Mouse (Mus musculus): ENCODE measurements around the gene Wnt1. TPM values are rescaled to one million over a fixed set of nuclear protein-coding genes. Genes with fewer than 3 reads are reported as not detected.

Wnt1 gene
- polyA plus RNA-seq, 1 experiment from 2014 or later, result not detected

DNA sequence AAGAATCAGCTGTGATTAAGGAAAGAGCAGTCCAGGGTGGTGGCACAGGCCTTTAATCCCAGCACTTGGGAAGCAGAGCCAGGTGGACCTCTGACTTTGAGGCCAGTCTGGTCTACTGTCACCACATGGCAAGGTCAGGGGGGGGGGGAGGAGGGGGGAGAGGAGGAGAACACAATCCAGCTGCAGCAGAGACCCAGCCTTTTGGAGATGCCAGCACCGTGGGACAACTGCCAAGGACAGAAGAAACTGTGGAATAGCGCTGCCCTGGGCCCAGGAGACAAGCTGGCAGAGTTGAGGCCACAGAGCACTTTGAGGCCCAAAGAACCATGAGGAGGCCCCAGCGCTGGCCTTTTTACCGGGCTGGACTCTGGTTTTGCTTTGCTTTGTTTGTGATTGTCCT is 23.7 kb upstream of the Wnt1 start:
- H3K27me3 ChIP-seq, result peaks cover 50% of the 10 kb centered on the region
- H3K4me2 ChIP-seq (replicated peaks), result no peak overlapping the region
- no peaks in the 10 kb centered on the region for H3K9me3 ChIP-seq
- WGBS, result 66% methylated on average over 4 of the region's 4 CpGs
- no peak overlapping the region for H3K27ac ChIP-seq
- H3K4me3 ChIP-seq, result no peak overlapping the region
- no peak overlapping the region for H3K9ac ChIP-seq
- H3K4me1 ChIP-seq, result peaks cover 21% of the 10 kb centered on the region
- 0 out of 2 replicates have a peak, but pooled peaks cover 3% of the 10 kb centered on the region for H3K36me3 ChIP-seq
- no peak for ATAC-seq (ENCODE audit: low FRiP score, low read depth)

DNA sequence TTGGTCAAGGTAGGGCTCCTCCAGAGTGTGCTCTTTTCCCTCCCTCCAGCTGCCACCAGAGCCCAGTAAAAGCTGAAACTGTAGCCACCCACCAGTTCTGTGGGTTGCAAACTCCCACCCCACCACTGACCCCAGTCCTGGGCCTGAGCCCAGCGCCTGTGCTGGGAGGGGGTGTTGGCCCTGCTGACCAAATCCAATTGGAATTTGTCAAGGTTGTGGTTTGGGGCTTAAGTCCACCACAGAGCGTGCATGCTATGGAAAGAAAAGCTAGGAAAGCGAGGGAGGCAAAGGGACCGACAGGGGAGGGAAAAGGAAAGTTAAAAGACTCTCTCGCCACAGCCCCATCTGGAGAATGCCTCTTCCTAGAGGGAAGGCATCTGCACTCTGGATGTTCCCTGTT is 21.4 kb upstream of the Wnt1 start:
- Histone ChIP-seq H3K4me1 (peaks cover 21% of the 10 kb centered on the region), H3K36me3 (no peaks in the 10 kb centered on the region), H3K4me3 (no peak overlapping the region), H3K27ac (no peak overlapping the region), H3K9me3 (no peaks in the 10 kb centered on the region), H3K4me2 (replicated peaks) (no peak overlapping the region), H3K9ac (no peak overlapping the region), H3K27me3 (peaks cover 73% of the 10 kb centered on the region)
- 9% methylated on average over 5 of the region's 5 CpGs for WGBS
- ATAC-seq (ENCODE audit: low FRiP score, low read depth), result no peak

DNA sequence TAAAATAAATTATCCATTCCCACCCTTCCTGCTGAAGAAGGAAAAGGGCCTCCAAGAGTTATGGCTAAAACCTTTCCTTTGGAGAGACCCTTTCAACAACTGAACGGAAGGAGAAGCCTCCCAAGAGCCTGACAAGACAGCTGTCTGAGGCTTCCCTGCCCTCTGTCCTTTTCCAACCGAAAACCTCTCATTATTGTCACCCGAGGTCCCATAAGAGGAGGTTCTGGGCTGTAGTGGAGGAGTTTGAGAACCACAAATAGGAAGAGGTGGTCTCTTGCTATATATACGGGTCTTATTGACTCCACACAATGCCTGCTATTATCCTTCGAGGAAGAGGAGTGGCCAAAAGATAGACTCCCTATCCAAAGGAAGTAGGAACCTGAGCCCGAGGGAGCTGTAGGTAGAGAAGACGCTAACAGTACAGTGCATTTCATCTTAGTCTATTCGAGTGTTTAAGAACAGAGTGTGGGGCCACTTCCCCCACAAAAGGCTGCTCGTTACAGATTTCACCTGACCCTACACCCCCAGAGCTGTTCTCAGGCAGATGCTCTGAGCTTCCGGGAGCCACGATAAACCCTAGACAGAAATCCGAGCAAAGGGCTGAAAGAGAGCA is 17.7 kb upstream of the Wnt1 start:
- peak overlapping the region; percentile 39 for H3K4me3 ChIP-seq
- peak overlapping the region; percentile 54 for H3K9ac ChIP-seq
- H3K27me3 ChIP-seq, result peaks cover 92% of the 10 kb centered on the region
- ATAC-seq (ENCODE audit: low FRiP score, low read depth), result no peak
- peak overlapping the region; percentile 60 for H3K4me2 ChIP-seq (replicated peaks)
- no peak overlapping the region for H3K27ac ChIP-seq
- 7% methylated on average over 12 of the region's 12 CpGs for WGBS
- H3K4me1 ChIP-seq, result peaks cover 39% of the 10 kb centered on the region
- no peaks in the 10 kb centered on the region for H3K36me3 ChIP-seq
- no peaks in the 10 kb centered on the region for H3K9me3 ChIP-seq

DNA sequence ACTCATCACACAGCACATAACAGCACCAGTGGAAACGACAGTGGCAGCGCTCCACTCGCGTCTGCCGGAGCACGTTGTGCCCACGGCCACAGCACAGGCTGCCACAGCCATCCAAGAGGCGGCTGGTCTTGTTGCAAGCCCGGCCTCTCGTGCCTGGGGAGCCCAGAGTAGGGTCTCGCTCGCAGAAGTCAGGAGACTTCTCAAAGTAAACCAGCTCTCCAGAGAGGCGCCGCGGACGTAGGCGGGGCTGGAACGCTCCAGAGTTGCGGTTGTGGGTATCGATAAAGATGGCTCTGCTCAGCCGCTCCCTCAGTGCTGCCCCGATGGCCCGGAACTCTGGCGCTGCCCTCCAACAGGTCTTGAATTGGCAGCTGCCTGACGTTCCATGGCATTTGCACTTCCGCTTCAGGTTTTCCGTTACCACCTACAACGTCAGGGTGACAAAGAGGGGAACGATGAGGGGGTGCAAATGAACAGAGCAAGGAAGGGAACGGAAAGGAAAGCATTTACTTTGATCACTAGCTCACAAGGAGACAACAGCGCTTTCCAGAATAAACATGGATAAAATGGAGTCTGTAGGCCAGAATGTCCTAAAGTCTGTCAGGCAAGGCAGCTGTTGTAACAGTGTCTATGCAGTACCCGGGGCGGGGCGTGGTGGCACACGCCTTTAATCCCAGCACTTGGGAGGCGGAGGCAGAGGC is 17.0 kb upstream of the Wnt1 start:
- peak overlapping the region; percentile 54 for H3K9ac ChIP-seq
- 4% methylated on average over 36 of the region's 36 CpGs for WGBS
- H3K4me2 ChIP-seq (replicated peaks), result peak overlapping the region; percentile 60
- H3K36me3 ChIP-seq, result no peaks in the 10 kb centered on the region
- H3K4me1 ChIP-seq, result peaks cover 47% of the 10 kb centered on the region
- peak overlapping the region; percentile 39 for H3K4me3 ChIP-seq
- H3K27ac ChIP-seq, result no peak overlapping the region
- no peak for ATAC-seq (ENCODE audit: low FRiP score, low read depth)
- peaks cover 100% of the 10 kb centered on the region for H3K27me3 ChIP-seq
- H3K9me3 ChIP-seq, result no peaks in the 10 kb centered on the region

DNA sequence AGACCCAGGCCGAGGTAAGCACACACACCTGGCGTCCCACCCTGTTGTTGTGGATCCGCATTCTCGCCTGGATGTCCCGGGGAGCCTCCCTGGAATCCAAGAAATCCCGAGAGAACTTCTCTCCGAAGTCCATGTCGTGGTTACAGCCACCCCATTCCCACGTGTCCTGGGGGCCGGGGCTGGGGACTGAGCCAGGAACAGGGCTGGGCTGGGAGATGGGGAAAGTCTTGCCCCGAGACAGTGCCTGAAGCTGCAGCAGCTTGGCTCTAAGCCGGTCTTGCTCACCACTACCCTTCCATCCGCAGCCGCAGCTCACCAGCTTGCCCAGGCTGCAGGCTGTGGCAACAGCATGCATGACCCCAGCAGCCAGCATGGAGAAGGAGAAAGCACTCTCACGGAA is 15.6 kb upstream of the Wnt1 start:
- H3K36me3 ChIP-seq, result no peaks in the 10 kb centered on the region
- H3K27ac ChIP-seq, result no peak overlapping the region
- no peak overlapping the region for H3K4me3 ChIP-seq
- no peak overlapping the region for H3K9ac ChIP-seq
- no peak for ATAC-seq (ENCODE audit: low FRiP score, low read depth)
- H3K4me1 ChIP-seq, result peaks cover 56% of the 10 kb centered on the region
- 9% methylated on average over 15 of the region's 15 CpGs for WGBS
- peak overlapping the region; percentile 21; the same call in 1 of the 2 replicates for H3K4me2 ChIP-seq (replicated peaks)
- H3K27me3 ChIP-seq, result peaks cover 100% of the 10 kb centered on the region
- H3K9me3 ChIP-seq, result no peaks in the 10 kb centered on the region

DNA sequence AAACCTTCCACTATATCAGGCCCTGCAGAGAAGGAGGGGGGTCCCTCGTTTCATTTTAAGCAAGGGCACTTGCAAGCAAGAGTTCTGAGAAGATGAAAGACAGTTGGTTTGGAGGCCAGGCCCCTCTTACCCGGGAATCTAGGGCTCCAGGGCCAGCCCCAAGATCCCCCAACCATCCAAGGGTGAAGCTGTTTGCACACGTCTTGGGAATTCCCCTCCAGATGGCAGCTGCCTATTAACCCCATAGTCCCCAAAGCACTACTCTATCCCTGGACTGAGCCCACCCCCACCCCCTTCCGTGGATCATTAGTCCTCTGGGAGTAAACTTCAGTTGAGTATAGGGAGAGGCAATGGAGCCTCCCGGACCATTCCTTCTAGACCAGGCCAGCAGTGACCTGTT is 14.1 kb upstream of the Wnt1 start:
- no peak overlapping the region for H3K9ac ChIP-seq
- no peaks in the 10 kb centered on the region for H3K9me3 ChIP-seq
- no peak overlapping the region for H3K27ac ChIP-seq
- 3% methylated on average over 5 of the region's 5 CpGs for WGBS
- peak overlapping the region; percentile 57 for H3K4me2 ChIP-seq (replicated peaks)
- no peaks in the 10 kb centered on the region for H3K36me3 ChIP-seq
- peaks cover 62% of the 10 kb centered on the region for H3K4me1 ChIP-seq
- peaks cover 100% of the 10 kb centered on the region for H3K27me3 ChIP-seq
- H3K4me3 ChIP-seq, result peak overlapping the region; percentile 38
- no peak for ATAC-seq (ENCODE audit: low FRiP score, low read depth)

DNA sequence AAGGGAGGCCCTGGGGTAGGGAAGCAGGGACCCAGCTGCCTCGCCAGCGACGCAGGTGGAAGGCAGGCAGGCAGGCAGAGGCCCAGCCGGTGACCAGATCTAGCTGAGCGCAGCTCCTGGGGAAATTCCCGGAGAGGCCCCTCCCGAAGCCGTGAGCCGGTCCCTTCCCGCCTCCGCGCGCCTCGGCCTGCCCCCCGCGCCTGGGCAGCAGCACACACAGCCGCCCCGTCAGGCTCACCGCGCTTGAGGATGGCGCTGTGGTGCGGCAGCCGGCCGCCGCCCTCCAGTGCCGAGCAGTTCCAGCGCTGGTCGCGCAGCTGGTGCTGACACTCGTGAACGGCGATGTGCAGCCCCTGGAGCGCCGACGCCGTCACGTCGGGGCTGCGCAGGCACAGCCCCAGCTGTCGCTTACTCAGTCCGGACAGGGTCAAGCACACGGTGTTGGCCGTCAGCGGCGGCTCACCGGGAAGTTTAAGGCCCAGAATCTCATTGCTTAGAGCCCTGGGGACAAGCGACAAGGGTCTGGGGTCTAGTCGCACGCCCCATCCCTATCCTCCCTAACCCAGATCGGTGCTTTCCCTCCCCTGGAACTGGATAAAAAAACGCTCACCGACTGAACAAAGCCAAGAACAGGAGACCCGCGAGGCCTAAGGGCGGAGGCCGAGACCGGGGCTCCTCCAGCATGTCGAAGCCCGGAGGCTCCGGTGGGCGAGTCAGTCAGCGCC is 13.2 kb upstream of the Wnt1 start:
- H3K36me3 ChIP-seq, result no peaks in the 10 kb centered on the region
- peaks cover 64% of the 10 kb centered on the region for H3K4me1 ChIP-seq
- peaks cover 100% of the 10 kb centered on the region for H3K27me3 ChIP-seq
- peak overlapping the region; percentile 25 for H3K9ac ChIP-seq
- ATAC-seq (ENCODE audit: low FRiP score, low read depth), result peak; percentile 12; the same call in 1 of the 2 replicates
- no peaks in the 10 kb centered on the region for H3K9me3 ChIP-seq
- WGBS, result 1% methylated on average over 62 of the region's 62 CpGs
- peak overlapping the region; percentile 57 for H3K4me2 ChIP-seq (replicated peaks)
- H3K27ac ChIP-seq, result peak overlapping the region; percentile 69; the same call in 1 of the 2 replicates
- H3K4me3 ChIP-seq, result peak overlapping the region; percentile 38

DNA sequence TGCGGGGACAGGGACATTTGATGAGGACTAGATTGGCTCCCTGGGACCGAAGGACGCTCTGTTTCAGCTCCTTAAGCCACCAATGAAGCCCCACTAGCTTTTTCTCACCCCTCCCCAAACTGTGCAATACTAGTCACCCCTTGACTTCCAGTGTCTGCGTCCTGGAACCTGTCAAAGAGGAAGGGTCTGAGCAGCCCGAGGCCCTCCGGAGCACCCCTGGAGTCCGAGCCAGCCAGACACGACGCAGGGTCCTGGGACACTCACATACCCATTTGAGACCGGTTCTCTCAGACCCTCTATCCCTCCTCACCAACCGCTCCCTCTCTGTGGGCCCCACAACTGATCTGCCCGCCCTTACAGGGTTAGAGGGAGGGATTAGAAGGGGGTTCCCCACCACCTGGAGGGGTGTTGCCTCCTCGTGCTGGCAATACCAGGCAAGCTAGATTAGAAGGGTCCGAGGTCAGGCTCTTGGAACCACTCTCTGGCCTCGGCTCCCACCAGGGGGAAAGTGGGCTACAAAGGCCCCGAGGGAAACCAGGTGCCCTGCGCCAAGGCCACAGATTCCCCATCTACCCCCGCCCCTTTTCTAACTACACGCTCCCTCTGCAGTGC is 12.5 kb upstream of the Wnt1 start:
- ATAC-seq (ENCODE audit: low FRiP score, low read depth), result no peak
- WGBS, result under 1% methylated on average over 19 of the region's 19 CpGs
- Histone ChIP-seq H3K27me3 (peaks cover 100% of the 10 kb centered on the region), H3K4me2 (replicated peaks) (peak overlapping the region; percentile 57), H3K27ac (no peak overlapping the region), H3K36me3 (no peaks in the 10 kb centered on the region), H3K9ac (peak overlapping the region; percentile 25; the same call in 1 of the 2 replicates), H3K4me3 (peak overlapping the region; percentile 38), H3K9me3 (no peaks in the 10 kb centered on the region), H3K4me1 (peaks cover 62% of the 10 kb centered on the region)

DNA sequence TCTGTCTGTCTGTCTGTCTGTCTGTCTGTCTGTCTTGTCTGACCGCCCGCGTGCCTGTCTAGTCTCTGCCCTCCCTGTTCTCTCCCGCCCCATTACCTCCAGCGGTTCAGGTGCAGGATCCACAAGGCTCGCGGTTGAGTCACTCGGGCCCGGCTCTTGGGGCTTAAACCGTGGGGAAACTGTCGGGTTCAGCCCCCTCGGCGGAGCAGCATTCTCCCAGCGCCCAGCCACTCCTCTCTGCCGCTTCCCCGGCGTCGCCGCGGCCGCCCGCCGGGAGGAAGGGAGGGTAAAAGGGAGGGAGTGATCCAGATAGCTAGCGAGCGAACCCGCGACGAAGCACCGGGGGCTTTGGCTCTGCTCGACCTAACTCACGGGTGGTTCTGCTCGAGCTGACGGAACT is 11.9 kb upstream of the Wnt1 start, which contains the start of gene Wnt10b:
Wnt10b (minus strand) TSS at position 389 of the 400 bp plus-strand sequence.
- no peak for ATAC-seq (ENCODE audit: low FRiP score, low read depth)
- peak within 1 kb of the TSS; percentile 35; the same call in 1 of the 2 replicates for H3K9ac ChIP-seq

DNA sequence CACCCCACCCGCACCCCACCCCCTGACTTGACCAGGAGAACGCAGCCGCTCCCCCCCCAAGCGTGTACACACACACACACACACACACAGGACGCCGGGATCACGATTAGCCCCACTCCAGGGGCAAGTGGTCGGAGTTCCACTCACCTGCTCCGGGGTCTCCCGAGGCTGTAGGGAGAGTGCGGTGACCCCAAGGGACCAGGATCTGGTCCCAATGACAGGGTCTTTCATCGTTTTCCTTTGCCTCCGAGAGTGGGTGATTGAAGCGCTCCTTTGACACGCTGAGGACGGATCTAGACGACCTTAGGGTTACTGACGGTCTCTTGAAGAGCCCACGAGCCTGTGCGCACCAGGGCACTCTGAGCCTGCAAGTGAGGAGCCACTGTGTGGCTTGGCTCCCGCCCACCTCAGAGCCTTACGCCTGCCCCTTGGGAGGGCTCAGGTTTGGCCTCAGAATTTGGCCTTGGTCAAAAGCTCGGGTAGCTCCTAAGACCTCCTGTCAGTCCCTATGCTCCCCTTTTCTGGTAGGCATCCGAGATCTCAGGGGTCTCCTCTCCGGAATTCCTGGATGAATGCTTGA is 11.4 kb upstream of the Wnt1 start:
- peaks cover 51% of the 10 kb centered on the region for H3K4me1 ChIP-seq
- 0 out of 2 replicates have a peak overlapping the region, but pooled peaks have one; percentile 35 for H3K9ac ChIP-seq
- H3K27ac ChIP-seq, result no peak overlapping the region
- peaks cover 98% of the 10 kb centered on the region for H3K27me3 ChIP-seq
- H3K4me3 ChIP-seq, result peak overlapping the region; percentile 38
- ATAC-seq (ENCODE audit: low FRiP score, low read depth), result no peak
- H3K4me2 ChIP-seq (replicated peaks), result peak overlapping the region; percentile 57
- H3K9me3 ChIP-seq, result no peaks in the 10 kb centered on the region
- H3K36me3 ChIP-seq, result no peaks in the 10 kb centered on the region
- 2% methylated on average over 24 of the region's 25 CpGs for WGBS

More for the DNA sequence above, 11.9 kb upstream of the Wnt1 start, which contains the start of gene Wnt10b:
- H3K27me3 ChIP-seq, result peaks cover 99% of the 10 kb centered on the region
- no peaks in the 10 kb centered on the region for H3K36me3 ChIP-seq
- peak within 1 kb of the TSS; percentile 38 for H3K4me3 ChIP-seq
- H3K27ac ChIP-seq, result no peak within 1 kb of the TSS
- H3K4me2 ChIP-seq (replicated peaks), result peak within 1 kb of the TSS; percentile 57
- H3K9me3 ChIP-seq, result no peaks in the 10 kb centered on the region
- peaks cover 56% of the 10 kb centered on the region for H3K4me1 ChIP-seq
- under 1% methylated on average over 27 of the region's 33 CpGs for WGBS

DNA sequence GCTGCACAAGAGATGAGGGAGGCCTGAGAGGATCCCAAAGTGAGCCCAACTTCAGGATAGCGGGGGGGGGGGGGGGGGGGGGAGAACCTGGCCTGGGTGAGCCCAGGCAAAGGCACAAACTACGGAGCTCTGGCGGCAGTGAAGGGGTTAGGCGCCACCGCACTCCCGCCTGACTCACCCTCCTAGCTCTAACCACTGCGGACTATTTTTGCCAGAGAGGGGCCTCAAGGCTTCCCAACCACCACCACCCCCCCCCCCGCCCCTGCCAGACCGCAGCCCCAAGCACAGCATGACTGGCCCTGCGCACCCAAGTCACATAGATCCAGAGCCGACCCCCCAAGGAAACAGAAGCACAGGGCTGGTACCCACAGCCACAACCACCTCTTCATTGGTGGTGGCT is 10.9 kb upstream of the Wnt1 start:
- H3K4me1 ChIP-seq, result peaks cover 51% of the 10 kb centered on the region
- ATAC-seq (ENCODE audit: low FRiP score, low read depth), result no peak
- no peaks in the 10 kb centered on the region for H3K9me3 ChIP-seq
- peak overlapping the region; percentile 57; the same call in 1 of the 2 replicates for H3K4me2 ChIP-seq (replicated peaks)
- no peaks in the 10 kb centered on the region for H3K36me3 ChIP-seq
- no peak overlapping the region for H3K4me3 ChIP-seq
- 4% methylated on average over 8 of the region's 11 CpGs for WGBS
- H3K9ac ChIP-seq, result no peak overlapping the region
- no peak overlapping the region for H3K27ac ChIP-seq
- H3K27me3 ChIP-seq, result peaks cover 94% of the 10 kb centered on the region

Measured in limb, embryonic 13.5 days (tissue).